Mouse (Mus musculus): ENCODE measurements around the gene Paqr4. TPM values are rescaled to one million over a fixed set of nuclear protein-coding genes. Genes with fewer than 3 reads are reported as not detected.
A peak's percentile ranks its signal among the peaks of the same experiment; 100 is the strongest.

The Paqr4 gene
- 6.4 and 8.1 TPM in 2 replicates for polyA plus RNA-seq (2011; ENCODE audit: insufficient read depth, insufficient read length, low replicate concordance, missing spikeins)

DNA sequence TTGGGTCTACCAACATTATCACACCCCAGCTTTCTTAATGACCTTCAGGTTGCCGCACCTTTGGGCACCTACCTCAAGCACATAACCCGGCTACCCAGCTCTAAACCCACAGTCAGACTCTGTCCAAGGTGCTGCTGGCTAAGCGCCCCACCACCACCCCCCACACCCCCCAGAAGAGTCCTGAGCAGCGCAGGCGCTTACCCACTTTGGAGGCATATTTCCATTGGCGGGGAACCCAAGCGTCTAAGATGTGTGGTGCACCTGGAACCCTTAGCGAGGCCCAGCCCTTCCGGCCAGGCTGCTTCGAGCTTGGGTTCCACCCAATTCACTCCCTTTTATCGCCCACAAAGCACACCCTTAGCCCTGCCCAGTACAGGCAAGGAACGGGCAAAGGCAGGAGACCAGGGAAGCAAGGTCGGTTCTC is at the start of gene Paqr4:
Gene Paqr4 (minus strand): TSS at position 270 of the 424 bp plus-strand sequence.
- WGBS, result 3% methylated on average over 13 of the region's 13 CpGs
- H3K27ac ChIP-seq (ENCODE audit: control insufficient read depth, insufficient read depth, low read depth, low read length, poor library complexity), result peak within 1 kb of the TSS; percentile 20; the same call in 1 of the 2 replicates
- peaks cover 1% of the 10 kb centered on the region for H3K4me1 ChIP-seq (ENCODE audit: control insufficient read depth, insufficient read depth, low read length)
- TF ChIP-seq CTCF (IDR thresholded peaks at IDR 0.05; ENCODE audit: control insufficient read depth, insufficient read depth, low read length) (no peak), POLR2A (IDR thresholded peaks at IDR 0.05; ENCODE audit: borderline replicate concordance, control insufficient read depth, low read depth, low read length) (0 out of 2 replicates have a peak, but pooled peaks have one; percentile 8)
- H3K4me3 ChIP-seq (replicated peaks; ENCODE audit: control insufficient read depth, low read depth, low read length), result peak within 1 kb of the TSS; percentile 67

GRCm38 (mm10) chr17:23789749-23790268 is 49.1 kb upstream of the Paqr4 start:
- Histone ChIP-seq H3K27ac (ENCODE audit: control insufficient read depth, insufficient read depth, low read depth, low read length, poor library complexity) (no peak overlapping the region), H3K4me3 (replicated peaks; ENCODE audit: control insufficient read depth, low read depth, low read length) (peak overlapping the region; percentile 63), H3K4me1 (ENCODE audit: control insufficient read depth, insufficient read depth, low read length) (peaks cover 2% of the 10 kb centered on the region; the same call in 1 of the 2 replicates)
- 5% methylated on average over 8 of the region's 8 CpGs for WGBS
- TF ChIP-seq POLR2A (IDR thresholded peaks at IDR 0.05; ENCODE audit: borderline replicate concordance, control insufficient read depth, low read depth, low read length) (no peak), CTCF (IDR thresholded peaks at IDR 0.05; ENCODE audit: control insufficient read depth, insufficient read depth, low read length) (no peak)

GRCm38 (mm10) chr17:23788973-23789372 is 48.3 kb upstream of the Paqr4 start:
- TF ChIP-seq POLR2A (IDR thresholded peaks at IDR 0.05; ENCODE audit: borderline replicate concordance, control insufficient read depth, low read depth, low read length) (no peak), CTCF (IDR thresholded peaks at IDR 0.05; ENCODE audit: control insufficient read depth, insufficient read depth, low read length) (no peak)
- 79% methylated on average over 4 of the region's 4 CpGs for WGBS
- Histone ChIP-seq H3K4me1 (ENCODE audit: control insufficient read depth, insufficient read depth, low read length) (peaks cover 2% of the 10 kb centered on the region; the same call in 1 of the 2 replicates), H3K4me3 (replicated peaks; ENCODE audit: control insufficient read depth, low read depth, low read length) (no peak overlapping the region), H3K27ac (ENCODE audit: control insufficient read depth, insufficient read depth, low read depth, low read length, poor library complexity) (no peak overlapping the region)

DNA sequence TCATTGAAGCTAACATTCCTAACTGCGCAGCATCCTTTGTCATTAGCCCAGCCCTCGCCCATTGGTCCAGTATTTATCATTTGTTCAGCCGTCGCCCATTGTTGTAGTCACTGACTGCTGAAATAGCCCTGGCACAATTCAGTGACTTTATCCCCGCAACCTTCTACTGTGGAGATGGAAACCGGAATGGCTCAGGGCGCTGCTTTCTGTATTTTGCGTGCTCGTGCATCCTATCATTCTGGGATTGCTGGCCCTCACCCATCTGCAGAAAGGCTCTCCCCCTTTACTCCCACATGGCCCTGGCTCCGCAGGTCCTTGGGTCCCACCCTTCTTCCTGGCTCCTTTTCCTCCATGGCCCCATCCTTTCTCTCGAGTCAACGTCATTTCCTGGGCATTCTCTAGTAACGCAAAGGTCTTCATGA is 45.9 kb upstream of the Paqr4 start:
- H3K4me1 ChIP-seq (ENCODE audit: control insufficient read depth, insufficient read depth, low read length), result peaks cover 2% of the 10 kb centered on the region; the same call in 1 of the 2 replicates
- no peak overlapping the region for H3K27ac ChIP-seq (ENCODE audit: control insufficient read depth, insufficient read depth, low read depth, low read length, poor library complexity)
- no peak overlapping the region for H3K4me3 ChIP-seq (replicated peaks; ENCODE audit: control insufficient read depth, low read depth, low read length)
- 48% methylated on average over 13 of the region's 13 CpGs for WGBS
- no peak for TF ChIP-seq CTCF (IDR thresholded peaks at IDR 0.05; ENCODE audit: control insufficient read depth, insufficient read depth, low read length)
- TF ChIP-seq POLR2A (IDR thresholded peaks at IDR 0.05; ENCODE audit: borderline replicate concordance, control insufficient read depth, low read depth, low read length), result no peak

- H3K4me1 ChIP-seq (ENCODE audit: control insufficient read depth, insufficient read depth, low read length), result peaks cover 2% of the 10 kb centered on the region; the same call in 1 of the 2 replicates
- H3K4me3 ChIP-seq (replicated peaks; ENCODE audit: control insufficient read depth, low read depth, low read length), result peak within 1 kb of the TSS; percentile 48
- TF ChIP-seq POLR2A (IDR thresholded peaks at IDR 0.05; ENCODE audit: borderline replicate concordance, control insufficient read depth, low read depth, low read length), result no peak
- TF ChIP-seq CTCF (IDR thresholded peaks at IDR 0.05; ENCODE audit: control insufficient read depth, insufficient read depth, low read length), result no peak
- no peak within 1 kb of the TSS for H3K27ac ChIP-seq (ENCODE audit: control insufficient read depth, insufficient read depth, low read depth, low read length, poor library complexity)
- 10% methylated on average over 43 of the region's 43 CpGs for WGBS
Observed at GRCm38 (mm10) chr17:23785561-23786471, 45.1 kb upstream of the Paqr4 start, which contains the start of gene Flywch2. Gene Flywch2 (minus strand): TSS chr17:23786081.

DNA sequence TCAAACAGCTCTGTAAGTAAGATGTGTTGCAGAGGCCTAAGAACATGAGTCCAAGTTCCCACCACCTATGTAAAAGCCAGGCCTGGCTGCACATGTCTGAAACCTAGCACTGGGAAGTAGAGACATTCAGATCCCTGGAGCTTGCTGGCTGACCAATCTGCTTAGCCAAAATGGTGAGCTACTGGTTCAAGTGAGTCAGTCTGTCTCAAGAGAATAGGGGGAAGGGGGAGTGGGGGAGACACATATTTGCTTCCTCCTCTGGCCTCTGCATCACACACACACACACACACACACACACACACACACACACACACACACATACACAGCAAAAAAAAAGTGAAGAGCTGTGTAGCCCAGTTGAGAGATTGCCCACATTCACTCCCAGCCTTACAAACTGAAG is 42.7 kb upstream of the Paqr4 start:
- Histone ChIP-seq H3K27ac (ENCODE audit: control insufficient read depth, insufficient read depth, low read depth, low read length, poor library complexity) (no peak overlapping the region), H3K4me3 (replicated peaks; ENCODE audit: control insufficient read depth, low read depth, low read length) (no peak overlapping the region), H3K4me1 (ENCODE audit: control insufficient read depth, insufficient read depth, low read length) (no peaks in the 10 kb centered on the region)
- TF ChIP-seq POLR2A (IDR thresholded peaks at IDR 0.05; ENCODE audit: borderline replicate concordance, control insufficient read depth, low read depth, low read length) (no peak), CTCF (IDR thresholded peaks at IDR 0.05; ENCODE audit: control insufficient read depth, insufficient read depth, low read length) (no peak)

DNA sequence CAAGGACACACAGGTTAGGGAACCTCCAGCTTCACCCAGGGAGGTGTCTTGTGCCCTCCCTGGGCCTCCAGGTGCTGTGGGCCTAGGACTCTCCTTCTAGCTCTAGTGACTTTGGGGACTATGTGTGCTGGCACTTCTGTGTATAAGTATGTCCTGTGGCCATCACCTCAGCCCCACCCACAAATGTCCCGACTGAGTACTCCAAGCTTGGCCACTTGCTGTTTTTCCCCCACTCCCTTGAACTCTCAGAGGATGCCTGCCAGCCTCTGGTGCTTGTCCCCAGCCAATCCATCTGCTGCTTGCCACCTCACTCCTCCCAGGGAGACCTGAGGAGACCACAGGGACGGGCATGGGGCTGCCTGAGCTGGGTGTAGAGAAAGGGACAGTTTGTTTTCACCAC is 37.8 kb upstream of the Paqr4 start:
- Histone ChIP-seq H3K4me3 (replicated peaks; ENCODE audit: control insufficient read depth, low read depth, low read length) (no peak overlapping the region), H3K4me1 (ENCODE audit: control insufficient read depth, insufficient read depth, low read length) (no peaks in the 10 kb centered on the region), H3K27ac (ENCODE audit: control insufficient read depth, insufficient read depth, low read depth, low read length, poor library complexity) (no peak overlapping the region)
- WGBS, result 32% methylated on average over 2 of the region's 2 CpGs
- TF ChIP-seq POLR2A (IDR thresholded peaks at IDR 0.05; ENCODE audit: borderline replicate concordance, control insufficient read depth, low read depth, low read length) (no peak), CTCF (IDR thresholded peaks at IDR 0.05; ENCODE audit: control insufficient read depth, insufficient read depth, low read length) (no peak)

- WGBS, result 65% methylated on average over 2 of the region's 2 CpGs
- Histone ChIP-seq H3K4me1 (ENCODE audit: control insufficient read depth, insufficient read depth, low read length) (no peaks in the 10 kb centered on the region), H3K4me3 (replicated peaks; ENCODE audit: control insufficient read depth, low read depth, low read length) (no peak overlapping the region), H3K27ac (ENCODE audit: control insufficient read depth, insufficient read depth, low read depth, low read length, poor library complexity) (no peak overlapping the region)
- TF ChIP-seq POLR2A (IDR thresholded peaks at IDR 0.05; ENCODE audit: borderline replicate concordance, control insufficient read depth, low read depth, low read length) (no peak), CTCF (IDR thresholded peaks at IDR 0.05; ENCODE audit: control insufficient read depth, insufficient read depth, low read length) (no peak)
Observed at GRCm38 (mm10) chr17:23777141-23777540, 36.5 kb upstream of the Paqr4 start.

All from bone marrow, adult 2 months (tissue).